Mouse (Mus musculus) liver (tissue): ENCODE results near the gene Olfr723.
"Not testable (repeated sequence)": the region's sequence is repeated elsewhere in the genome, so short reads cannot be mapped to it uniquely, and the experiment has no call there.

Experiments
- DNase-seq: peaks from one replicate; pipeline ENCODE4 v3.0.0-alpha.2; 2020; ENCODE audit warnings: mixed read lengths

The Olfr723 gene

DNA sequence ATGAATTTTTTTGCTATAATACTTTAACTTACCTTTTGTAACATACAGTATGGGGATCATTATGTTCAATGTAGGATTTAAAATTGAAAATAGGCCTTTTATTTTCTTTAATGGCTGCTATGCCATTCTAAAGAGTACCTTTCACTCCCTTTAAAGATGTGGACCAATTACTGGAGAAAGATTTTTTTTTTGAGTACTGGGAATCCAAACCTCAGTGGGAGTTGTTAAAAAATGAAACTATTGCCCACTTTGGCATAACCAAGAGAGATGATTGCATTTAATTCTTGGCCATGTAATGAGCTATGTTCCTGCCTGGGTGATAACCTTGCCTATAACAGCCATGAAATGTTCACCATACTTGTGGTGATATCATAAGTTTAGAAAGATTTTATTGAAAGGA, at the start of gene Olfr723:
TSS of gene Olfr723 (minus strand) at position 101 of the 400 bp plus-strand sequence.
- DNase-seq = not testable (repeated sequence)

DNA sequence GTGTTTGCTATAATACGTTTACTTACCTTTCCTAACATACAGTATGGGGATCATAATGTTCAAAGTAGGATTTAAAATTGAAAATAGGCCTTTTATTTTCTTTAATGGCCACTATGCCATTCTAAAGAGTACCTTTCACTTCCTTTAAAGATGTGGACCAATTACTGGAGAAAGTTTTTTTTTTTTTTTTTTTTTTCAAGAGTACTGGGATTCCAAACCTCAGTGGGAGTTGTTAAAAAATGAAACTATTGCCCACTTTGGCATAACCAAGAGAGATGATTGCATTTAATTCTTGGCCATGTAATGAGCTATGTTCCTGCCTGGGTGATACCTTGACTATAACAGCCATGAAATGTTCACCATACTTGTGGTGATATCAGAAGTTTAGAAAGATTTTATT, 31.6 kb upstream of the Olfr723 start, which contains the start of gene Olfr724:
TSS of gene Olfr724 (minus strand) at position 101 of the 400 bp plus-strand sequence.
- DNase-seq = not testable (repeated sequence)

GRCm38 (mm10) chr14:49955890-49956289, 24.3 kb upstream of the Olfr723 start:
- DNase-seq = no peak

GRCm38 (mm10) chr14:49901899-49902298, 29.7 kb downstream of the Olfr723 start, which contains the start of gene Olfr722:
Olfr722 (minus strand) TSS chr14:49901999.
- no peak for DNase-seq
